Mouse (Mus musculus): ENCODE results near the gene Tprn. TPM values are rescaled to one million over a fixed set of nuclear protein-coding genes. Genes with fewer than 3 reads are reported as not detected.

Tprn gene
- polyA plus RNA-seq, 1 experiment = 9.5 TPM

DNA sequence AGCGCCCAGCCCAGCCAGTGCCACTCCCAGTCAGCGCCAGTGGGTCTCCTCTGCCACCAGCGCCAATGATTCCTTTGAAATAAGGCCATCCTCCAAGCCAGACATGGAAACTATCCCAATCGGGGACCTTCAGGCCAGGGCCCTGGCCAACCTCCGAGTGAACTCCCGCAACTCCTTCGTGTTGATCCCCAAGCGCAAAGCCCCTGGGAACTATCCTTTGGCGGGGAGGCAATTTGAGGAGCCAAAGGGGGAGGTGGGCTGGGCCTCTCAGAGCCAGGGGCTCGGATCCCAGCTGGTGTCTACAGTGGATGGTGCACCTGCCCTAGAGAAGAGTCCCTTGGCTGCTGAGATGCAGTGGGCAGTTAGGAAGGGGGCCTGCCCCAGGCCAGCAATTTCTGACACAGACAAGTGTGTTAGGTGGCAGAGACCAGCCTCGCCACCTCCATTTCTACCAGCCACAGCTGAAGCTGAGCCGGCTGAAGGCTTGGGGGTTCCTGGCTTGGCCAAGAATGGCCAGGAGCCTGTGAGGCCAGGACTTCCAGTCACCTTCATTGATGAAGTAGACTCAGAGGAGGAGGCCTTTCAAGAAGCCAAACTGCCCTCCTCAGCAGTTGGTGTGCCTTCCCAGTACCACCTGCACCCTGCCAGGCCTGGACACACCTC lies 1.3 kb downstream of the Tprn start:
- H3K4me1 ChIP-seq (ENCODE audit: control insufficient read depth, insufficient read depth, low read length) = peaks cover 9% of the 10 kb centered on the region
- TF ChIP-seq CTCF (IDR thresholded peaks at IDR 0.05; ENCODE audit: borderline replicate concordance, insufficient read depth, low read length) (no peak), POLR2A (IDR thresholded peaks at IDR 0.05; ENCODE audit: low read depth, low read length) (no peak)
- no peak overlapping the region for H3K27ac ChIP-seq (ENCODE audit: insufficient read depth, low read length)
- peak overlapping the region; percentile 70 for H3K4me3 ChIP-seq (ENCODE audit: insufficient read depth, low read length)

- H3K27ac ChIP-seq (ENCODE audit: insufficient read depth, low read length) = no peak overlapping the region
- TF ChIP-seq POLR2A (IDR thresholded peaks at IDR 0.05; ENCODE audit: low read depth, low read length) (no peak), CTCF (IDR thresholded peaks at IDR 0.05; ENCODE audit: borderline replicate concordance, insufficient read depth, low read length) (no peak)
- H3K4me3 ChIP-seq (ENCODE audit: insufficient read depth, low read length) = peak overlapping the region; percentile 70; the same call in 1 of the 2 replicates
- H3K4me1 ChIP-seq (ENCODE audit: control insufficient read depth, insufficient read depth, low read length) = peaks cover 9% of the 10 kb centered on the region
Measured at GRCm38 (mm10) chr2:25264286-25264660, 1.9 kb downstream of the Tprn start.

DNA sequence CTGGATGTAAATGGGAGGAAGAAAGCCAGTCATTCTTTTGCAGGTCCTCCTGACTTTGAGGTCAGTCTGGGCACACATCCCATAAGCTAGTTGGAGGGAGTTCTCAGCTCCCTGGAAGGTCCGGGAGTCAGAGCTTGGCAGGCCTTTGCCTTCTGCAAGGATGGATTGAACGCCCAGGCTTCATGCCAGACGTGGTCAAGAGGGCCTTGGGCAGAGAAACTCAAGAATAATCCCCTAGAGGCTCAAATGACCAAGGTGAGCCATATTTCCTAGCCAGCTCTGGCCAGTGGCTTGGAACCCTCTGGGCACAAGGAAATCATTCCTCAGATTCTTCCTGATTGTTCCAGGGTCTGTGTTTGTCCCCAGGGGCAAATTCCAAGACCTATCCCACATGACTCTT lies 2.4 kb downstream of the Tprn start:
- Histone ChIP-seq H3K4me1 (ENCODE audit: control insufficient read depth, insufficient read depth, low read length) (peaks cover 9% of the 10 kb centered on the region), H3K4me3 (ENCODE audit: insufficient read depth, low read length) (no peak overlapping the region), H3K27ac (ENCODE audit: insufficient read depth, low read length) (no peak overlapping the region)
- TF ChIP-seq CTCF (IDR thresholded peaks at IDR 0.05; ENCODE audit: borderline replicate concordance, insufficient read depth, low read length) (no peak), POLR2A (IDR thresholded peaks at IDR 0.05; ENCODE audit: low read depth, low read length) (no peak)

DNA sequence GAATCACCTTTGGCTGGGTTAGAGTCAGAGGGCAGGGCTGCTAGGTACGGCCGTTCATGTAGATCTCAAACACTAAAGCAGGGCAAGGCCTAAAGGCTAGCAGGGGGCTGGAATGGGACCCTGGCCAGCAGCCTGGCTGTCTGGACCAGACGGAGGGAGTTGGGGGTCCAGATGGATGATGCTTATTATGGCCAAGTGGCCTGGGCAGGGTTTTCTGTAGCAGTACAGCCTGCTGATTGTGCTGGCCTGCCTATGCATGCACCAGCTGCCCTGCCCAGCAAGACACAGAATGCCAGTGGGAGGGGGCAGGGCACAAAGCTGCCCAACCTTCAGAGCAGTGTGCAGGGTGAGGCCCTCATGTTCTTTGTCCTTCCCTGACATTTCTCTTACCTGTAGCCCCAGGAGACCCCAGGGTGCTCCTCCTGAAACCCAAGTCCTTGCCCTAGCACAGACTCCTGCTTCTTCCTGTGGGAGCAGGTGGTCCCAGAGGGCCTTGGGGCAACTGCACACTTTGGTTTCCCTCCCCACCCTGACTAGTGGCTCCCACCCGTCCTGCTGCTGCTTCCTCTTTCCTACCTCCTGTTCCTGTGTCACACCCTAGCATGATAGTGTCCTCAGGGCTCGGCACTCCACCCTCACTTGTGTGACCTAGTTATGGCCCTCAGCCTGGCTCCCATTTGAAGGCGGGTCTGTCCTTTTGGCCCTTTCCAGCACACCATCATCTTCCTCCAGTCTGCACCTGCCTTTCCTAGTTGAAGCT lies 3.7 kb downstream of the Tprn start:
- Histone ChIP-seq H3K4me3 (ENCODE audit: insufficient read depth, low read length) (no peak overlapping the region), H3K27ac (ENCODE audit: insufficient read depth, low read length) (no peak overlapping the region), H3K4me1 (ENCODE audit: control insufficient read depth, insufficient read depth, low read length) (peaks cover 9% of the 10 kb centered on the region)
- TF ChIP-seq POLR2A (IDR thresholded peaks at IDR 0.05; ENCODE audit: low read depth, low read length) (no peak), CTCF (IDR thresholded peaks at IDR 0.05; ENCODE audit: borderline replicate concordance, insufficient read depth, low read length) (no peak)

DNA sequence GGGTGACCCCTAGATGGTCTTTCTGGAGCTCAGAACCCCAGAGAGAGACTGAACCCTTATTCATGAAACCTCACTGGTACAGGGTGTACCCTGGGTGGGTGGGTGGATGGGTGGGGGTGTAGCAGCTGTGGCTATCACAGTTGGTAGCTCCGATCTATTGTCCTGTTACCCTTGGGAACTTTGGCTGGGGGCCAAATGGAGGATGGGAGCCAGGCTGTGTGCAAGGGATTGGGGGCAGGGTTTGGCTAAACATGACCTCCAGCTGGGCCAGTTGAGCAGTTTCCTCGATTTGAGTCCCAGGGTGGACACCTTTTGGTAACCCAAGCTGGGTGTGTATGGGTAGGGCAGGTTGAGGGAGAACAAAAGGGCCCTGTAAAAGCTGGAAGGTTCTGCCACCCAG lies 4.3 kb downstream of the Tprn start:
- H3K4me3 ChIP-seq (ENCODE audit: insufficient read depth, low read length) = no peak overlapping the region
- H3K4me1 ChIP-seq (ENCODE audit: control insufficient read depth, insufficient read depth, low read length) = peaks cover 9% of the 10 kb centered on the region
- TF ChIP-seq CTCF (IDR thresholded peaks at IDR 0.05; ENCODE audit: borderline replicate concordance, insufficient read depth, low read length) = no peak
- TF ChIP-seq POLR2A (IDR thresholded peaks at IDR 0.05; ENCODE audit: low read depth, low read length) = no peak
- H3K27ac ChIP-seq (ENCODE audit: insufficient read depth, low read length) = no peak overlapping the region

DNA sequence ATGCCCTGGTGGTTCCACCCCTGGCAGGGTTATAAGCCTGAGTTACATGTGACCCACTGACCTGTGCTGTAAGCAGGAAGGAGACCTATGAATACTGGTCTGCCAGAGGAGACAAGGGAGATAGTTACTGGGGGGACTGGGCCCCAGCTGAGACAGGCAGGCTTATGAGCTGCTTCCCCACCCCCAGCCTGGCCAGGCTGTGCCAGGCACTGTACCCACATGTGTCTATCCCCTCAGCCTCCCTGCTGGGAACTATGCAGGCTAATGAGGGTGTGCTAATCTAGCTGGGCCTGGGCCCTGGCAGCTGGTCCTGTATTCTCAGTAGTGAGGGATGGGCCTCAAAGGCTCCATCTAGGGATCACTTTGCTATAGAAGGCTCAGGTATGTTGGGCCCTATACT lies 4.8 kb downstream of the Tprn start:
- no peak for TF ChIP-seq POLR2A (IDR thresholded peaks at IDR 0.05; ENCODE audit: low read depth, low read length)
- no peak for TF ChIP-seq CTCF (IDR thresholded peaks at IDR 0.05; ENCODE audit: borderline replicate concordance, insufficient read depth, low read length)
- H3K4me1 ChIP-seq (ENCODE audit: control insufficient read depth, insufficient read depth, low read length) = peaks cover 9% of the 10 kb centered on the region
- H3K27ac ChIP-seq (ENCODE audit: insufficient read depth, low read length) = no peak overlapping the region
- no peak overlapping the region for H3K4me3 ChIP-seq (ENCODE audit: insufficient read depth, low read length)

DNA sequence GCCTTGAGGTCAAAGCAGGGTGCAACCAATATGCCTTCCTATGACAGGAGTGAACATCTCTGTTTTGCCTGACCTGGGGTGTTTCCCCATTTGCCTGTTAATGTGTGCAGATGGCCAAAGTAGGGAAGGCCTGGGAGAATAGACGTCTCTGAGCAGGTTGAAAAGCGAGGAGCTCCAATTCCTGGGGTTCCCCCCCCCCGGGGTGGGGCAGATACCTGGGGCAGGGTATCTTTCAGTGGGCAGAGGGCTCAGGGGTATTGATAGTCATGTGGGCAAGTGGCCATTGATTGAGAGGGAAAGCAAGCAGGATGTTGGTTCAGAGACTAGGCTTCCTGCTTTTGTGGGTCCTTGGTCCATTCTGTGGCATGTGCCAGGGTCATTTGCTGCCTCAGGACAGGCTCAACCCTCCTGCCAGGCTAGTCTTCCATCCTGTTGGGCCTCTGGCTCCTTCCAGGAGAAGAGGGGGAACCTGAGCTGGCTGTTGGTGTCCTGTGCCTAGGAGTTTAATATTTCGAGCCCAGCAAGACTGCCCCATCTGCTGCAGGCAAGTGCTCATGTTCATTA lies 5.4 kb downstream of the Tprn start:
- no peak overlapping the region for H3K4me3 ChIP-seq (ENCODE audit: insufficient read depth, low read length)
- peaks cover 9% of the 10 kb centered on the region for H3K4me1 ChIP-seq (ENCODE audit: control insufficient read depth, insufficient read depth, low read length)
- H3K27ac ChIP-seq (ENCODE audit: insufficient read depth, low read length) = no peak overlapping the region
- TF ChIP-seq CTCF (IDR thresholded peaks at IDR 0.05; ENCODE audit: borderline replicate concordance, insufficient read depth, low read length) (no peak), POLR2A (IDR thresholded peaks at IDR 0.05; ENCODE audit: low read depth, low read length) (no peak)

- peak within 1 kb of the TSS; percentile 92 for H3K4me3 ChIP-seq (ENCODE audit: insufficient read depth, low read length)
- H3K27ac ChIP-seq (ENCODE audit: insufficient read depth, low read length) = no peak within 1 kb of the TSS; the same call in 1 of the 2 replicates
- peak; percentile 24; the same call in 1 of the 2 replicates for TF ChIP-seq CTCF (IDR thresholded peaks at IDR 0.05; ENCODE audit: borderline replicate concordance, insufficient read depth, low read length)
- TF ChIP-seq POLR2A (IDR thresholded peaks at IDR 0.05; ENCODE audit: low read depth, low read length) = peak; percentile 93
- 0 out of 2 replicates have a peak, but pooled peaks cover 8% of the 10 kb centered on the region for H3K4me1 ChIP-seq (ENCODE audit: control insufficient read depth, insufficient read depth, low read length)
Measured at GRCm38 (mm10) chr2:25271827-25272511, 9.6 kb downstream of the Tprn start, which contains the start of the genes Ssna1 and Anapc2. Gene Ssna1, minus strand, starts transcription at chr2:25272438. Gene Anapc2, plus strand, starts transcription at chr2:25272478.

- no peak overlapping the region for H3K27ac ChIP-seq (ENCODE audit: insufficient read depth, low read length)
- H3K4me3 ChIP-seq (ENCODE audit: insufficient read depth, low read length) = peak overlapping the region; percentile 70
- 0 out of 2 replicates have a peak, but pooled peaks cover 8% of the 10 kb centered on the region for H3K4me1 ChIP-seq (ENCODE audit: control insufficient read depth, insufficient read depth, low read length)
- TF ChIP-seq POLR2A (IDR thresholded peaks at IDR 0.05; ENCODE audit: low read depth, low read length) (no peak), CTCF (IDR thresholded peaks at IDR 0.05; ENCODE audit: borderline replicate concordance, insufficient read depth, low read length) (no peak)
Measured at GRCm38 (mm10) chr2:25272515-25272914, 10.1 kb downstream of the Tprn start.
